Mouse (Mus musculus) thymus, adult 2 months (tissue): ENCODE data around the gene Tmem176a.

ENCODE experiments used
- CTCF ChIP-seq: fragments of 200-500 bp; IDR thresholded peaks from 2 replicates; pipeline ENCODE4 v1.5.1; 2012; ENCODE audit warnings: mild to moderate bottlenecking, control low read depth, low read length, moderate library complexity, borderline replicate concordance; ENCODE audit not compliant: control insufficient read depth, poor library complexity, insufficient read depth; ENCODE audit errors: extremely low read depth
- POLR2A ChIP-seq: fragments of 200-500 bp; IDR thresholded peaks from 2 replicates; pipeline ENCODE4 v1.6.1; 2012; ENCODE audit warnings: mild to moderate bottlenecking, low read length, control low read depth, moderate library complexity; ENCODE audit not compliant: control insufficient read depth, poor library complexity, insufficient read depth; ENCODE audit errors: extremely low read depth

GRCm38 (mm10) chr6:48803406-48804051 lies 37.2 kb upstream of the Tmem176a start:
- TF ChIP-seq POLR2A: no peak
- TF ChIP-seq CTCF: no peak
